Comparison of ENCODE assay signal across 29 mouse cellular contexts in the genomic region with DNA sequence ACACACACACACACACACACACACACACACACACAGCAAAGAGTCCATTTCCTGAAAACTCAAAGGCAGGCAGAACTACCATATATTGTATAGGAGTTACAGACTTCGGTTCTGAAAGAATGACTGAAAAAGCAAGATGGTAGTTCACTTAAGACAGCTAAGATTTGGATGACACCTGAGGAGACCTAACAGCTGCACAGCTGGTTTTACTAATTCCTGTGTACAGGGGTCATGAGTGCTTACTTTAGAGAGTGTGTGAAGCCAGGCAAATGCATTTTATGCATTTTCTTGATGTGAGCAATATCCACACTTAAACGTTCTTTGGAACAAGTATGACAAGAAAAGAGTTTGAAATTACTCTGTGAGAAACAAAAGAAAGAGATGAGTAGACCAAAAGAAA.
"Had no signal": no experiment of that assay in that cellular context is flagged by ENCODE, and none has a peak within 500 bp of the region (broad histone marks: within the 10 kb centered on the region; RNA-seq: fewer than 3 reads in every experiment).

No protein-coding gene starts in this region.

- H3K4me1 ChIP-seq: heart, embryonic 10.5 days; heart, embryonic 12.5 days; heart, embryonic 13.5 days; heart, embryonic 15.5 days; hindbrain, embryonic 10.5 days; hindbrain, embryonic 12.5 days; hindbrain, embryonic 13.5 days; hindbrain, embryonic 15.5 days; intestine, embryonic 15.5 days; kidney, embryonic 15.5 days had no signal

- H3K4me3 ChIP-seq: heart, embryonic 10.5 days; heart, embryonic 12.5 days; heart, embryonic 13.5 days; heart, embryonic 15.5 days; hindbrain, embryonic 10.5 days; hindbrain, embryonic 12.5 days; hindbrain, embryonic 13.5 days; hindbrain, embryonic 15.5 days; intestine, embryonic 15.5 days; kidney, embryonic 15.5 days; layer of hippocampus, adult 2 months had no signal

- H3K36me3 ChIP-seq: heart, embryonic 10.5 days; heart, embryonic 12.5 days; heart, embryonic 13.5 days; heart, embryonic 15.5 days; hindbrain, embryonic 10.5 days; hindbrain, embryonic 12.5 days; hindbrain, embryonic 13.5 days; hindbrain, embryonic 15.5 days; intestine, embryonic 15.5 days; kidney, embryonic 15.5 days had no signal

- H3K27me3 ChIP-seq: heart, embryonic 12.5 days; heart, embryonic 13.5 days; heart, embryonic 15.5 days; hindbrain, embryonic 12.5 days; hindbrain, embryonic 13.5 days; hindbrain, embryonic 15.5 days; intestine, embryonic 15.5 days; kidney, embryonic 15.5 days had no signal

- DNase-seq: heart, postnatal 10 days; heart, postnatal 14 days; heart, postnatal 36 days; heart, postnatal 4 days; kidney, adult 11 months; kidney, adult 18-20 months; kidney, adult 2 months; kidney, adult 8-10 months; kidney, adult 9 months; kidney, postnatal 10 days; kidney, postnatal 14 days; kidney, postnatal 25 days; kidney, postnatal 36 days; kidney, postnatal 4 days; layer of hippocampus, adult 9-11 months; layer of hippocampus, postnatal 36 days had no signal

- H3K4me2 ChIP-seq: heart, embryonic 11.5 days; heart, embryonic 12.5 days; heart, embryonic 13.5 days; heart, embryonic 15.5 days; hindbrain, embryonic 12.5 days; hindbrain, embryonic 13.5 days; hindbrain, embryonic 14.5 days; hindbrain, embryonic 15.5 days; intestine, embryonic 15.5 days; kidney, embryonic 15.5 days had no signal
